Mouse (Mus musculus): ENCODE data around the gene Kcnb1.

Gene Kcnb1

DNA sequence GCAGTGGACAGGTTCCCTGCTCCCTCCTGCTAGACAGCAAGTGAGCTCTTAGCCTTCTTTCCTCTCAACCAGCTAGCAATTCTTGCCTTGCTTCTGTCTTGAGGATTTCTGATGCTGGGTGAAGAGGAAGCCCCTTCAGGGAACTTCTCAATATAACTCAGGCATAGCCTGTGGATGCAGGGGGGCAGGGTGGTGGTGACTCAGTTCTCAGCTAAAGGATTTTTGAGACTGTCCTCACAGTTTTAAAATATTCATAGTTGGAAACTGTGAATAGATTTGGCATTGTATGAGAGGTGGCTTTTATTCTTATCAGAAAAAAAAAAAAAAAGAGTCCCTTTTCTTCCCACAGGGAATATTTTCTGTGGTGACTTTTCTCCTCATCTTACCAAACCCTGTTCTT is 129.2 kb downstream of the Kcnb1 start:
- no peak for ATAC-seq (ENCODE audit: low TSS enrichment)

DNA sequence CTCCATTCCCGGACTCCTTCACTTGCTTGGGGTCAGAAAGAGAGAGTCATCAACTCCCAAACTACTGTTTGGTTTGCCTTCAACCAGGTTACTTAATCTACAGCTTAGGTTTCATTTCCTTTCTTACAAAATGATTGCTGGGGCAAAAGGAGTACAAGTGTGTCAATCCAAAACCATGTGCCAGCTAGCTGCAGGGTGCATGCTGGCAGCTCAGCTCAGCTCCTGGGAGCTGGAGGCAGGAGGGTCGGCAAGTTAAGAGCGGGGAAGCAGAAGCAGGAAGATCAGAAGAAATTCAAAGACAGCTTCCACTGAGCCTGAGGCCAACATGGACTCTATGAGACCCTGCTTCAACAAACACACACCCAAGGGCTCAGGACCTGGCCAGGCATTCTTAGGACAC is 129.6 kb downstream of the Kcnb1 start:
- no peak for ATAC-seq (ENCODE audit: low TSS enrichment)

DNA sequence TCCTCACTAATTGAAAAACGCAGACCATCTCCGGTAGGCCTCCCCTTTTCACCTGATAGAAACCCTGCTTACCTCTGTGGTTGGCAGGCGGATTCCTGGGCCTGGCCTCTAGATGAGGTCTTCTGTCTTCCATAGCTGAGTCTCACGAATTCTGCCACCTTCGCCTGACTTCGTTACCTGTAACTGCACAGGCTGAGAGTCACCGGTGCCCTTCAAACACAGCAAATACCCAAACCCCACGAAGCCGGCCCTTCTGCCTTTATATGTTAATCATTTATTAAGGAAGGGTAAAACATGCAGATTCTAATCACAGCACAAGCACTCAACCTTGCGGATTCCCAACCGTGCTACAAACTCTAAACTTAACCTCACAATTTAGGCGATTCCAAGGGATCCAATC is 130.0 kb downstream of the Kcnb1 start:
- ATAC-seq (ENCODE audit: low TSS enrichment) = no peak

DNA sequence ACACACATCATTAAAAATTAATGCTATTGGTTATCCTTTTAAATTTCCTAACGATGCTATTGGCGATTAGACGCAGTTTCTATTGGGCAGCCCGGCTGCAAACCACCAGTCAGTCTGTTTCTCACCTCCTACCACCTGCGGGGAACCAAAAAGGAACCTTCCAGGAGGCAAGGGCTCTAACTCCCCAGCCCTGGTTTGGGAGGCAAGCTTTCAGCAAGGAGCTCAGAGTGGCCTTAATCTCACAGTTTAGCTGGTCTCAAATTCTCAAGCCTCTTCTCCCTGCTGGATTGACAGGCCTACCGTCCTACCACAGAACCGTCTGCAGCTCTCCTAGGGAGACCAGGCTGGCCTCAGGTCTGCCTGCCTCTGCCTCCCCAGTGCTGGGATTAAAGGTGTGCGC is 130.4 kb downstream of the Kcnb1 start:
- ATAC-seq (ENCODE audit: low TSS enrichment) = no peak

DNA sequence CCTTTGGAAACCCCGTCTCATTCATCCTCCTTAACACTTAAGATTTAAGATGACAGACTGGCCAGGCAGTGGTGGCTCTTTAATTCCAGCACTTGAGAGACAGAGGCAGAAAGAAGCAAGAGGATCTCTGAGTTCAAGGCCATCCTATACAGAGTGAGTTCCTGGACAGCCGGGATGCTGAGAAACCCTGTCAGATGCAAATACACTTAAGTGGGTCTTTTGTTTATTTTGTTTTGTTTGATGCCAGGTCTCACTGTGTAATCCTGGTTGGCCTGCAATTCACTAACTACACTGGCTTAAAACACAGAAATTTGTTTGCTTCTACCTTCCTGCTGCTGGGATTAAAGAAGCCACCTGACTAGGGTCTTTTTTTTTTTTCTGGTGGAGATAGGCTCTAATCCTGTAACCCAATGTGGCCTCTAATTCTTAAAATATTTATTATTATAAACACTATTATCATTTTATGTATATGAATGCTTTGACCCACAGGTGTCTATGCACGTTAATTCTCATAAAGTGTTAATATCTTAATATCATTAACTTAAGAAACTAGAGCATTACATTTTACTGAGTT is 131.1 kb downstream of the Kcnb1 start:
- no peak for ATAC-seq (ENCODE audit: low TSS enrichment)

DNA sequence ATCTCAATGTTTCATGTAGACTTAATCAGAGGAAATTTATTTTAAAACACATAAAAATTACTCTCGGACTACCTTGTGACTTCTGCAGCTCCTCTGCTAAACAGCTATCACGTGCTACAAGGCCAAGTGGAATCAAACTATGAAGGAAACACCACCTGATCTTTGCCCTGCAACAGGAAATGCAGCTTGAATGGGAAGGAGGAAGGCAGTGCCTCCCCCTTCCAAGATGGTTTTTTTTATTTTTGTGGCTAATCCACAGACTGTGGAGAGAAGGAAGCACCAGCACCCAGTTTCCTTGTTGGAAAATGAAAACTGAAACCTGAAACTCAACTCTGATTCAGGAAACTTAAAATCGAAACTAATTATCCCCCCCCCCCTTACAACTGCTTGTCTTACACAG is 131.8 kb downstream of the Kcnb1 start:
- ATAC-seq (ENCODE audit: low TSS enrichment) = no peak

DNA sequence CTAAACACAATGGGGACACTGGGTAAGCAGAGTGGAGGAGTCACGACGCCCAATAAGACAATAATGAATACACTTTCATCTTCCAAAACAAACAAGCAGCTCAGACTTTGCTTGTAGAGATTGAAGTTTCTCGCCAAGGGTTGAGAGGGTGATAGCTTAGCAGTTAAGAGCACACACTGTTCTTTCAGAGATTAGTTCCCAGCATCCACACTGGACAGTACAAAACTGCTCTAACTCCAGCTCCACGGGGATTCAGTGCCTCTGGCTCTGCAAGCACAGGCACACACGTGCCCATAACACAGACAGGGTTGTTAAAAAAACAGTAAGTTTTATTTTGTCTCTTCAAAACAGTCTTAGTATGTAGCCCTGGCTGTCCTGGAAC is 133.0 kb downstream of the Kcnb1 start:
- ATAC-seq (ENCODE audit: low TSS enrichment) = no peak

DNA sequence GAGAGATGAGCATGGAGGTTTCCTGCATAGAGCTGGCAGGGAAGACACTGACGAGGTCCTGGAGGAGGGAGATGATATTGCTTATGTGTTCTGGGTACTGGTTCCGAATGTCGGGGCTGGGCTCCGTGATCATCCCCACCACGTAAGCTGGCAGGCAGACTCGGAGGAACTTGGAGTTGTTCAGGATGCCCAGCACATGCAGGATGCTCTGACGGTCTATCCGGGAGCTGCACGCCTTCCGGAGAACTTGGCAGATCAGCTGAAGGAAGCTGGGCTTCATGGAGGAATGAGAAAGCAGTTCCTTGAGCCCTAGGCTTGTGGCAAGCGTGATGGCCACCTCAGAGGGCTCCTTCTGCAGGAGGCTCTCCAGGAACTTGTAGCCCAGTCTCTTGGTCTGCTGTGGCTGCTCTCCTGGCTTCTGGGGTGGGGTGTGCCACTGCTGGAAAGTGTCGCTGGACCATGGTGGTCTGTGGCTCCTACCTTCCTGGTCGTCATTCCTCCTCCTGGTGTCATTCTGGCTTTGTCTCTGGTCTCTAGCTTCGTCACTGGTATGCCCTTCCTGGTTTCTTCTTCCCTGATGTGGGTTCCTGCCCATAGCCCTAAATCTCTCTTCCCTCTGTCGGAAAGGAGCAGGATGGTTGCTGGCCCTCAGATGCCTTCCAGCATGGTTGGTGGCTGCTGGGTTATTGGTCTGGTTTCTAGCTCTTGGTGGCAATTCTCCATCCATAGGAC is 133.6 kb downstream of the Kcnb1 start:
- ATAC-seq (ENCODE audit: low TSS enrichment) = no peak

DNA sequence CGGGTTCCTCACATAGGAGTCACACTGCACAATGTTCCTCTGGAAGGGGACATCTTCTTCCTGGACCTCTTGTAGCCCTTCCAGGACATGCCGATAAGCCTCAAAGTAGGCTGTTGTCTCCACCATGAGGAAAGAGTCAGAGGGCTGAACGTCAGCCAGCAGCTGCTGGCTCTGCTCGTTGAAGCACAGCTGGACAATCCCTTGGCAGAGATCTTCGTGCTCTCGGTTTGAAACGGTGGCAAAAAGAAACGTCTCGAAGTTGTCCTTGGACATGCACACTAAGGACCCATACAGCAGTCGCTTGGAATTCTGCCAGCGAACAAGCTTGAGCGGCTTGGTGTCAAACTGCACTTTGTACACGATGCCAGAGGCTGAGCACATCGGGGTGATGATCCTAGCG is 134.6 kb downstream of the Kcnb1 start:
- no peak for ATAC-seq (ENCODE audit: low TSS enrichment)

DNA sequence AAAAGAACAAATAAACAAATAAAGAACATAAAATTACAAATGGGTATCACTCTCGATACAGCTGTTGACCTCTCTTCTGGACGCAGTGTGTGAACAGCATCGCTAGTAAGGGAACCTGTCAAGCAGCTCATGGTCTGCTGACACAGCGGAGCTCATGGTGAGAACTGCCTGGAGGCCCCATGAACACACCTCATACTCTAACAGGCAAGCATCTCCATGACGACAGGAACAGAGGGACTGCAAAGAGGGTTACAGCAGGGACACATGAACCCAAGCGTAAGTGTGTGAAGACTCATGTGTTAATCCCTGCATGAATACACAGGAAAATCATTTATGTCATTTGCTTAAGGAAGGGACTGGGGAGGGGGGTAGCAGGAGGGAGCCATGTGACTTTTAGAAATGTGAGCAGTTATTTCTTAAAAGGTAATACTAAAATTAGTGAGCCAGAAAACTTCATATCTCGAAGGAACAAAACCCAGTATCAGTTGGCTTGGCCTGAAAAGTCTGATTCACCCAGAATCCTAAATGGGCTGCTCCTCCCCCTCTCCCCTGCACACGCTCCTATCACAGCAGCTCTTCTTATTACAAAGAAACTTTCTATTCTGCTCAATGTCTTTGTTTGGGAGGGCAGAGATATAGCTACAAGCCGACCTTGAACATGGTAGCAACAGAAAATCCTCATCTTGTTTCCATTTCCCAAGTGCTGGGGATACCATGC is 136.7 kb downstream of the Kcnb1 start:
- ATAC-seq (ENCODE audit: low TSS enrichment) = no peak

DNA sequence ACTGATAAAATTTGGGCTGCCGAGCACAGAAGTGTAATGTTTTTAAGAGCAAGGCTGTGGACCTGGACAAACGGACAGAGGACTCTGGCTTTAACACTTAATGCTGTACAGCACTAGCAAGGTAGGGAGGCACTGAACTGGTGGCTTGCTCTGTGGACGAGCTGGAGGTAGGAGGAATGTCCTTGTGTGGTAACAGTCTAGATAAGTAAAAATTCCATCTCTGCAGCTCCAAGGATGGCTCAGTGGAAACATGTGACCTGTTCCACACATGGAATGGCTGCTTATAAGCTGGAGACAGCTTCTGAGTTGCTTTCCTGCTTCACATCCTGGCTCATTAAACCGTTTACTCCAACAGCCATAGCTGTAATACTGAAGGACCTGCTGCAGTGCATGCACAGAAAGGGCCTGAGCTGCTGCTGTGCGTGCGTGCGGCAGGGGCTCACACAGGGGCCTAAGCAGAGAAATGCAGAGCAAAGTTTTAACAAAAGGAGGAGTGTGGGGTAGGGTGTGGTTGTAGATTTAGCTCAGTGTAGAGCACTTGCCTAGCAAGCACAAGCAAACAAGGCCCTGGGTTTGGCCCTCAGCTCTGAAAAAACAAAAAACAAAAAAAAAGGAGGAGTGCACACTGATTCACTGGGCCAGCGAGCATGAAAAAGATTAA is 141.1 kb downstream of the Kcnb1 start:
- ATAC-seq (ENCODE audit: low TSS enrichment) = no peak

DNA sequence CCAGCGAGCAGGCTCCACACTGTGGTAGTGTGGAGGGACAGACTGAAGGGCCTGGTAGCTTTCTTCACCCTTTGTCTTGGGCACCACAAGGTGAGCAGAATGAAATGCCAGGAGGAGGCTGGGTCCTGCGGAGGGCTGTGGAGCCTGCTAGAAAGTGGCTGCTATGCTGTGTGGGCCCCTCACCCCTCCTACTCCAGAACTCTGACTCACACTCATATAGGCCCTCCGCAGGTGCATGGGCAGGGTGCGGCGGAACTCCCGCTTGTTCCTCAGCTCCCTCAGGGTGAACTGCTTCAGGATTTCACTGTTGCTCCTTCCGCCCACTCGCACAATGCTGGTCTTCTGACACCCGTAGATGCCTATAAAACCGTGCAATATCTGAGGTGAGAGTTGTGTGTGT is 141.7 kb downstream of the Kcnb1 start:
- ATAC-seq (ENCODE audit: low TSS enrichment) = no peak
